Mouse (Mus musculus): ENCODE results near the gene Tenm3.

Tenm3 gene

GRCm38 (mm10) chr8:48445690-48446089 lies 398.1 kb downstream of the Tenm3 start:
- DNase-seq = no peak

GRCm38 (mm10) chr8:48439491-48439890 lies 404.3 kb downstream of the Tenm3 start:
- no peak for DNase-seq

GRCm38 (mm10) chr8:48437523-48438207 lies 406.1 kb downstream of the Tenm3 start:
- no peak for DNase-seq

- DNase-seq = no peak
Observed at GRCm38 (mm10) chr8:48425101-48425500, 418.6 kb downstream of the Tenm3 start.

GRCm38 (mm10) chr8:48417714-48418113 lies 426.0 kb downstream of the Tenm3 start:
- DNase-seq = no peak

GRCm38 (mm10) chr8:48410916-48411315 lies 432.8 kb downstream of the Tenm3 start:
- no peak for DNase-seq

GRCm38 (mm10) chr8:48400572-48400972 lies 443.2 kb downstream of the Tenm3 start:
- DNase-seq = no peak

GRCm38 (mm10) chr8:48385833-48386232 lies 457.9 kb downstream of the Tenm3 start:
- no peak for DNase-seq

- no peak for DNase-seq
Observed at GRCm38 (mm10) chr8:48380035-48380434, 463.7 kb downstream of the Tenm3 start.

GRCm38 (mm10) chr8:48376774-48377173 lies 467.0 kb downstream of the Tenm3 start:
- DNase-seq = no peak

- no peak for DNase-seq
Observed at GRCm38 (mm10) chr8:48375183-48375582, 468.6 kb downstream of the Tenm3 start.

- no peak for DNase-seq
Observed at GRCm38 (mm10) chr8:48373404-48373803, 470.3 kb downstream of the Tenm3 start.

- no peak for DNase-seq
Observed at GRCm38 (mm10) chr8:48367164-48367563, 476.6 kb downstream of the Tenm3 start.

GRCm38 (mm10) chr8:48356849-48357248 lies 486.9 kb downstream of the Tenm3 start:
- no peak for DNase-seq

GRCm38 (mm10) chr8:48353458-48353857 lies 490.3 kb downstream of the Tenm3 start:
- no peak for DNase-seq

GRCm38 (mm10) chr8:48348901-48349300 lies 494.9 kb downstream of the Tenm3 start:
- no peak for DNase-seq

- no peak for DNase-seq
Observed at GRCm38 (mm10) chr8:48348386-48348785, 495.4 kb downstream of the Tenm3 start.

GRCm38 (mm10) chr8:48343067-48343420 lies 500.7 kb downstream of the Tenm3 start:
- DNase-seq = no peak

GRCm38 (mm10) chr8:48342321-48343066 lies 501.3 kb downstream of the Tenm3 start:
- no peak for DNase-seq

GRCm38 (mm10) chr8:48341692-48342091 lies 502.1 kb downstream of the Tenm3 start:
- DNase-seq = no peak

- DNase-seq = no peak
Observed at GRCm38 (mm10) chr8:48341276-48341675, 502.5 kb downstream of the Tenm3 start.

- DNase-seq = no peak
Observed at GRCm38 (mm10) chr8:48322655-48323265, 521.0 kb downstream of the Tenm3 start.

- no peak for DNase-seq
Observed at GRCm38 (mm10) chr8:48322240-48322639, 521.5 kb downstream of the Tenm3 start.

- no peak for DNase-seq
Observed at GRCm38 (mm10) chr8:48319674-48320073, 524.1 kb downstream of the Tenm3 start.
